Mouse (Mus musculus): ENCODE measurements around the gene Col16a1.

Col16a1 gene

DNA sequence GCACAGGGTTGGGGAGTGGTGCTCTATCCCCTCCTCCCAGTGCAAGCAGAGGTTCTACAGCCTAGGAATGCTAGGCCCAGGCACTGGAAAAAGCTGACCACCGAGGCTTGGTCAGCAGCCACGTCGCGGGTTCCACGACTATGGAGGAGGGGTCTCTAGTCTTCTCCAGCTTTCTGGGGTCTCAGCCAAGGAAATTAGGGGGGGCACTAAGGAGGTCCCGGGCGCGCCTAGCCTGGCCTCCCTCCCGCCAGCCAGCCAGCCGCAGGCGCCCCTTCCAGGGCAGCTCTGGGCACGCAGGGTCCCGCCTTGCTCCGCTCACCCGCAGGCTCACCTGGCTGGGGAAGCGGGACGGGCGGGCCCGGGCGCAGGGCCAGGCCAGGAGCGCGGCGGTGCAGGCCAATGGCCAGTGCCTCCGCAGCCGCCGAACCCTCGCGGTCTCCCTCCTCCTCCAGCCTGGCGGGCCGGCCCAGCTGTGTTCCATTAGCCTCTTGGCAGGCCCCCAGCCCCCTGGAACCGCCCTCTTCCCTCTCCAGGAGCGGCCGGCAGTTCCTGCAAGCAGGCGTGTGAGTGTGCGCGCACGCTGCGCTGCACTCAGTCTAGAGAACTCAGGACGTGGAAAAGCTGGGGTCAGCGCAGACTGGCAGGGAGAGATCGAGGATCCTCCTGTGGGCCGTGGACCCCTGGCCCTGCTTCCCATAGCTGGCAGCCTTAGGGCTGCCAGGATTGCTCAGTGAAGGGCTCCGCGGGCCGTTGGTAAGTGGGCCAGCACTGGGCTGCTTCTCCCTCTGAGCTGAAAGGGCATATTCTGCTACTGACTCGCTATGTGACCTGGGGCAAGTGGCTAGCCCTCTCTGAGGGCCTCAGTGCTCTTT is at the start of gene Col16a1:
TSS of gene Col16a1 (plus strand) at position 510 of the 872 bp plus-strand sequence.
- DNase-seq (ENCODE audit: low spot score): peak; percentile 73

DNA sequence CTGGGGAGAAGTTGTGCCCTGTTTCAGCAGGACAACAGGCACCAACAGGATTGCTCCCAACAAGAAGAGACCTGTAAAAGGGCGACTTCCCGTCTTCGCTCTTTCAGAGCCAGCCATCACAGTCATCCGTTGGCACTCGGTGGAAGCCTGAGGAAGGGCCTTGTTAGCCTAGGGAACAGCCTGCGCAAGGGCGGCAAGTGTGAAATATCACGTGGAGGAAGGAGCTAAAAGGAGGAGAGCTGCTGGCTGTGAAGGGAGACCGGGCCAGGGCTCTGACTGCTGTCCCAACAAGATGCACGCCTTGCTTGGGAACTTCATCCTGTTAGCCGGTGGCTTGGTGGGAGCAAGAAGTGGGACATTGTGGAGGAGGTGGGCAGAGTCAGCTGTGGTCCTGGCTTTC is 49.5 kb upstream of the Col16a1 start:
- DNase-seq (ENCODE audit: low spot score): no peak

GRCm38 (mm10) chr4:130001710-130002109 is 45.9 kb upstream of the Col16a1 start:
- no peak for DNase-seq (ENCODE audit: low spot score)

- no peak for DNase-seq (ENCODE audit: low spot score)
These were observed 45.5 kb upstream of the Col16a1 start for GRCm38 (mm10) chr4:130002157-130002556.

DNA sequence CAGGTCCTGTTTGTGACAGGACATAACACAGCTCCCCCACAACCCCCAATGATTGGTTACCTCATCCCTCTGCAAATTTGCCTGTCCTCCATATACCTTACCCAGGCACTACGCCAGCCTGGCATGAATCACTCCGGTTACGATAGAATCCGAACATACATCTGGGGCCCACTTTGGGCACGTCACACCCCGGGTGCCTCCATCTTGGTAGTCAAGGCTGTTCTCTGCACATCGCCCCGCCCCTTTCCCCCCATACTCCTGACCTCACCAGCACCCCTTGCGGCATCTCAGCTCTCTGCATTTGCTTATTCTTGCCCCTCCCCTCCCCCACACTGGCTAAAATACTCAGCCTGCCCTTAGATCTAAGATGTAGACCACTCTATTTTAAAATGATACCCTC is 42.0 kb upstream of the Col16a1 start:
- DNase-seq (ENCODE audit: low spot score): no peak

GRCm38 (mm10) chr4:130006533-130006932 is 41.1 kb upstream of the Col16a1 start:
- no peak for DNase-seq (ENCODE audit: low spot score)

- no peak for DNase-seq (ENCODE audit: low spot score)
These were observed 38.6 kb upstream of the Col16a1 start for GRCm38 (mm10) chr4:130009043-130009442.

DNA sequence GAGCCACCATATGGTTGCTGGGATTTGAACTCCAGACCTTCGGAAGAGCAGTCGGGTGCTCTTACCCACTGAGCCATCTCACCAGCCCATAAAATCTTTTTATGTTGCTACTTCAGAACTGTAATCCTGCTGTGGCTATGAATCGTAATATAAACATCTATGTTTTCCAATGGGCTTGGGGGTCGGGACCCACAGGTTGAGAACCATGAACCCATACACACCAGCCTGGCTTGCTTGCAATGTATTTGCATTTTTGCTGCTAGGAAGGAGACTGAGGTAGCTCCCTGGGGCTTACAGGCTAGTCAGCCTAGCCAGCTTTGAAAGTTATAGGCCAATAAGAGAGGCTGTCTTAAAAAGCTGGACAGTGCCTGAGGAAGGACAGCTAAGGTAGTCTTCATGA is 36.9 kb upstream of the Col16a1 start:
- DNase-seq (ENCODE audit: low spot score): no peak

GRCm38 (mm10) chr4:130012234-130012633 is 35.4 kb upstream of the Col16a1 start:
- no peak for DNase-seq (ENCODE audit: low spot score)

GRCm38 (mm10) chr4:130013111-130013510 is 34.5 kb upstream of the Col16a1 start:
- DNase-seq (ENCODE audit: low spot score): peak; percentile 74

- DNase-seq (ENCODE audit: low spot score): no peak
These were observed 31.6 kb upstream of the Col16a1 start for GRCm38 (mm10) chr4:130016010-130016409.

DNA sequence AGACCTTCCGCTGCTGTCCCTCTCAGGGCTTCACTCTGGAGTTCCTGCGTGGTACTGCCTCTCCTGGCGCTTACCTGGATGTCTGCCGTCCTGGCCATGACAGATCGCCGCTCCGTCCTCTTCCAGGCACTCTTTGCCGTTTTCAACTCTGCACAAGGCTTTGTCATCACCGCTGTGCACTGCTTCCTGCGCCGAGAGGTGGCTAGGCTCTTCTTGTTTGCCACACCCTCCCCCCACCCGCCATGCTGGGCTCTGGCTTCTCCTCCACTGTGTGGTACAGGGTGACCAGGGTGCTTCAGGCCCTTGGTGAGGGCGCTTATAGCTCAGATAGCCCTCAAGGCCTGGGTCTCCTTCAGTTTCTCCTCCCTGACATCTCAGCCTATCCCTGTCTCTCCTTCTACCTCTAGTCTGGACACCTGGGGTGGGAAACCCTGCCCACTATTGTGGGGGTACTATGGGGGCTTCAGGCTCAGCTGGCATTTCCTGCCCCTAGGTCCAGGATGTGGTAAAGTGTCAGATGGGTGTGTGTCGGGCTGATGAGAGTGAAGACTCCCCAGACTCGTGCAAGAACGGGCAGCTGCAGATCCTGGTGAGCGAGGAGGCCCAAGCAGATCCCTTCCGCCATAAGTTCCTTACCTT is 30.5 kb upstream of the Col16a1 start:
- DNase-seq (ENCODE audit: low spot score): no peak

- no peak for DNase-seq (ENCODE audit: low spot score)
These were observed 24.7 kb upstream of the Col16a1 start for GRCm38 (mm10) chr4:130022952-130023351.

GRCm38 (mm10) chr4:130023511-130024231 is 24.0 kb upstream of the Col16a1 start:
- peak; percentile 55 for DNase-seq (ENCODE audit: low spot score)

DNA sequence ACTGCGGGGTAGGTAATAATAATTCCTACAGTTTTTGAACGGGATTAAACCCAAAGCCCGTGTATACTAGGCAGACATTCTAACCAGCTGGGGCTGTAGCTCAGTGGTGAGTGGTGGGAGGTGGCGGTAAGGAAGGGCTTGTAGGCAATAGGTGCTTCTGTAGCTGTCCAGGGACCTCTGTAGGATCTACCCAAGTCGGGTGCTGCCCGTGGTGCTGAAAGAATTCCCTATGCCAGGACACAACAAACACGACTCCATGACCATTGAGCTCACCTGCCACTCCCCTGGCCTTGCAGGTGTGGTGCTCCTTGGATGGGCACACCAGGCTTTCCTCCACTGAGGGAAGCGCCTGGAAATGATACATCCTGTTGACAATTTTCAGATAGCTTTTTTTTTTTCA is 22.1 kb upstream of the Col16a1 start:
- no peak for DNase-seq (ENCODE audit: low spot score)

GRCm38 (mm10) chr4:130031146-130031545 is 16.5 kb upstream of the Col16a1 start:
- DNase-seq (ENCODE audit: low spot score): no peak

DNA sequence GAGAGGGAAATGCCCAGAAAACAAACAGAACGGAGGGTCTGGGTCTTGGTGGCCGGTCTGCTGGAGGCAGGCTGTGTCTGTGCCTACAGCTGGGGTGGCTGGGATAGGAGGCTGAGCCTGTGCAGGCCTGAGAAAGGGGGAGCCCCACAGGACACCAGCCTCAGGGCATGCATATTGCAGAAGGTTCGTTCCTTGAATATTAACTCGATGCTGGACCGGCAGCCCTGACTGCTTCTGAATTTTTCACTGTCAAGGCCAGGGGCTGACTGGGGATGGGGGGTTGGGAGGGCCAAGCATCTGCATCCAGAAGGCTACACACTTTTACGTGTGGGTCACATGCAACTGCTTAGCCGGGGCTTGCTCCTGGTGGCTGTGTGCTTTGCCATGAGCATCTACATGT is 14.1 kb upstream of the Col16a1 start:
- DNase-seq (ENCODE audit: low spot score): no peak

DNA sequence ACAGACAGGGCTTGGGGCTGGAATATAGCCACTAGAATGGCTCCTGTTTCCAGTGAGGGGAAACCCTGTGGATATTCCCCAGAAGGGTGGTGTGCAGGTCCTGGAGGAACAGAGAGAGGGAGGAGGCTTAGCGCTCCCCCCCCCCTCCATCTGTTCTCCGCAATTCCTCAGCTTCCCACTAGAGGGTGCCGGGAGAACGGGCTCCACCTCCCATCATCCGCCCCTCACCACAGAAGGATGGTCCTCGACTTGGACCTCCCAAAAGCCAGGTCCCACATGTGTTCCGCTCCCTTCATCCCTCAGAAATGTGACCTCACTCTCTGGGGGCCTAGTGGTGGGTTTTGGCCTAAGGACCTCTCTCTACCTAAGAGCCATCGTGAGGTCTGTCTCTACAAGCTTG is 11.5 kb upstream of the Col16a1 start:
- DNase-seq (ENCODE audit: low spot score): no peak

- no peak for DNase-seq (ENCODE audit: low spot score)
These were observed 10.9 kb upstream of the Col16a1 start for GRCm38 (mm10) chr4:130036573-130037401.

GRCm38 (mm10) chr4:130039351-130039750 is 8.3 kb upstream of the Col16a1 start:
- DNase-seq (ENCODE audit: low spot score): no peak

DNA sequence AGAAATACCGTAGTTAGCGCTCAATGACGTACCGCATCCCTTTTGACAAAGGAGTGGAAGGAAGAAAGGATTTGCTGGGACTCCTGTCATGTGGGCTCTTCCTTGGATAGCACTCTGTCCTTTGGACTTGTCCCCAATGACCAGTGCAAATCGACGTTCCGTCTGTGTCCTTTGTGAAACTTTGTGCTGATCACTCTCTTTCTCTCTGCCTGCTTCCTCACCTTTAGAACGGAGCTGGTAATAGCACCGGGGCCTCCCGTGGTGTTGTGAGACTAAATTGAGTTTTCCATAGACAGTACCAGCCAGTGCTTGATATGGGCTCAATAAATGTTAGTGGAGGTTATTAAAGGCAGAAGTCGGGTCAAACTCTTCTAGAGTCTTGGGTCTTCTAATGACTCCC is 6.6 kb upstream of the Col16a1 start:
- DNase-seq (ENCODE audit: low spot score): no peak

GRCm38 (mm10) chr4:130044211-130044610 is 3.4 kb upstream of the Col16a1 start:
- DNase-seq (ENCODE audit: low spot score): no peak
